Mouse (Mus musculus) heart, embryonic 15.5 days (tissue): Measurements from ENCODE around the gene Ulk4. TPM values are rescaled to one million over a fixed set of nuclear protein-coding genes. Genes with fewer than 3 reads are reported as not detected.

ENCODE experiments used
- ATAC-seq: fragments of 200-750 bp; cut with Nextera tagmentation; replicated peaks from 2 replicates; pipeline ENCODE4 v1.8.0; 2017; ENCODE audit warnings: low read depth, moderate TSS enrichment; ENCODE audit not compliant: insufficient number of reproducible peaks, insufficient read depth, low FRiP score
- H3K27ac ChIP-seq: fragments of 300-500 bp; sonication (generic); 2 replicates; pipeline ENCODE4 v1.5.1; 2015; ENCODE audit warnings: mild to moderate bottlenecking, inconsistent platforms
- H3K27me3 ChIP-seq: fragments of 300-500 bp; sonication (generic); 2 replicates; pipeline ENCODE4 v1.6.1; 2015; ENCODE audit warnings: inconsistent platforms
- H3K36me3 ChIP-seq: fragments of 300-500 bp; sonication (generic); 2 replicates; pipeline ENCODE4 v1.6.1; 2015; ENCODE audit warnings: mild to moderate bottlenecking, inconsistent platforms
- H3K4me1 ChIP-seq: fragments of 300-500 bp; sonication (generic); replicated peaks from 2 replicates; pipeline ENCODE4 v1.6.1; 2015; ENCODE audit warnings: inconsistent platforms
- H3K4me2 ChIP-seq: fragments of 300-500 bp; sonication (generic); 2 replicates; pipeline ENCODE4 v1.6.1; 2015; ENCODE audit warnings: inconsistent platforms, mild to moderate bottlenecking, moderate library complexity
- H3K4me3 ChIP-seq: fragments of 300-500 bp; sonication (generic); 2 replicates; pipeline ENCODE4 v1.5.1; 2015; ENCODE audit warnings: mild to moderate bottlenecking, inconsistent platforms
- H3K9ac ChIP-seq: fragments of 300-500 bp; sonication (generic); 2 replicates; pipeline ENCODE4 v1.6.1; 2015; ENCODE audit warnings: mild to moderate bottlenecking, inconsistent platforms
- H3K9me3 ChIP-seq: fragments of 300-500 bp; sonication (generic); replicated peaks from 2 replicates; pipeline ENCODE4 v1.6.1; 2016; ENCODE audit warnings: inconsistent platforms
- WGBS: fragments of 180-500 bp; shearing (Covaris S2); methylation state at CpG from one replicate; pipeline ENCODE4 v1.1.7; 2015; ENCODE audit warnings: mixed read lengths; 5-methylcytosine and 5-hydroxymethylcytosine counted together
- polyA plus RNA-seq: library from polyadenylated mRNA; unstranded; fragments of >200 nt; fragmentation: Nextera tagmentation; extraction: Ambion mirVana; gene quantifications from 2 replicates; pipeline ENCODE4 v1.2.1, GENCODE M21; 2015

Gene Ulk4
- polyA plus RNA-seq, 1 experiment from 2014 or later, result 89.3 TPM

- no peak overlapping the region for H3K9ac ChIP-seq
- WGBS, result 94% methylated on average over 6 of the region's 6 CpGs
- H3K4me1 ChIP-seq, result peaks cover 10% of the 10 kb centered on the region
- no peaks in the 10 kb centered on the region; the same call in 1 of the 2 replicates for H3K9me3 ChIP-seq
- ATAC-seq, result no peak
- no peaks in the 10 kb centered on the region for H3K36me3 ChIP-seq
- H3K4me3 ChIP-seq, result no peak overlapping the region
- H3K27me3 ChIP-seq, result no peaks in the 10 kb centered on the region
- no peak overlapping the region for H3K4me2 ChIP-seq
- H3K27ac ChIP-seq, result no peak overlapping the region
Observed at GRCm38 (mm10) chr9:121283620-121284185, 6.7 kb upstream of the Ulk4 start.

GRCm38 (mm10) chr9:121281891-121282290, 4.9 kb upstream of the Ulk4 start:
- H3K36me3 ChIP-seq, result no peaks in the 10 kb centered on the region
- no peak overlapping the region for H3K4me2 ChIP-seq
- no peaks in the 10 kb centered on the region for H3K27me3 ChIP-seq
- WGBS, result 75% methylated on average over 6 of the region's 6 CpGs
- peaks cover 17% of the 10 kb centered on the region for H3K4me1 ChIP-seq
- ATAC-seq, result no peak
- H3K9ac ChIP-seq, result no peak overlapping the region
- no peak overlapping the region for H3K27ac ChIP-seq
- H3K9me3 ChIP-seq, result no peaks in the 10 kb centered on the region; the same call in 1 of the 2 replicates
- H3K4me3 ChIP-seq, result no peak overlapping the region

- Histone ChIP-seq H3K9ac (no peak overlapping the region), H3K9me3 (no peaks in the 10 kb centered on the region; the same call in 1 of the 2 replicates), H3K4me2 (no peak overlapping the region), H3K27ac (no peak overlapping the region), H3K27me3 (no peaks in the 10 kb centered on the region), H3K36me3 (no peaks in the 10 kb centered on the region), H3K4me1 (peaks cover 11% of the 10 kb centered on the region), H3K4me3 (no peak overlapping the region)
- no peak for ATAC-seq
- WGBS, result 81% methylated on average over 5 of the region's 5 CpGs
Observed at GRCm38 (mm10) chr9:121279216-121279615, 2.2 kb upstream of the Ulk4 start.

- Histone ChIP-seq H3K4me1 (peaks cover 11% of the 10 kb centered on the region), H3K4me2 (peak overlapping the region; percentile 92), H3K27ac (0 out of 2 replicates have a peak overlapping the region, but pooled peaks have one; percentile 76), H3K9ac (peak overlapping the region; percentile 69), H3K4me3 (peak overlapping the region; percentile 66), H3K36me3 (no peaks in the 10 kb centered on the region), H3K27me3 (no peaks in the 10 kb centered on the region), H3K9me3 (no peaks in the 10 kb centered on the region)
- whole genome bisulfite sequencing, result 14% methylated on average over 15 of the region's 15 CpGs
- no peak for ATAC-seq
Observed at GRCm38 (mm10) chr9:121276745-121277117, 266 bp downstream of the Ulk4 start.

- no peak for ATAC-seq
- no peak overlapping the region for H3K27ac ChIP-seq
- 61% methylated on average over 4 of the region's 4 CpGs for WGBS
- no peaks in the 10 kb centered on the region for H3K9me3 ChIP-seq
- H3K36me3 ChIP-seq, result no peaks in the 10 kb centered on the region
- H3K4me3 ChIP-seq, result no peak overlapping the region
- 0 out of 2 replicates have a peak, but pooled peaks cover 2% of the 10 kb centered on the region for H3K4me1 ChIP-seq
- H3K27me3 ChIP-seq, result no peaks in the 10 kb centered on the region
- H3K9ac ChIP-seq, result no peak overlapping the region
- no peak overlapping the region for H3K4me2 ChIP-seq
Observed at GRCm38 (mm10) chr9:121271561-121271960, 5.4 kb downstream of the Ulk4 start.

- H3K9ac ChIP-seq, result no peak overlapping the region
- H3K36me3 ChIP-seq, result no peaks in the 10 kb centered on the region
- H3K4me2 ChIP-seq, result no peak overlapping the region
- H3K4me3 ChIP-seq, result no peak overlapping the region
- H3K4me1 ChIP-seq, result no peaks in the 10 kb centered on the region
- H3K9me3 ChIP-seq, result no peaks in the 10 kb centered on the region
- no peak for ATAC-seq
- H3K27ac ChIP-seq, result no peak overlapping the region
- WGBS, result 68% methylated on average over 1 of the region's 1 CpGs
- no peaks in the 10 kb centered on the region for H3K27me3 ChIP-seq
Observed at GRCm38 (mm10) chr9:121271149-121271548, 5.8 kb downstream of the Ulk4 start.

- 67% methylated on average over 10 of the region's 10 CpGs for WGBS
- H3K4me1 ChIP-seq, result no peaks in the 10 kb centered on the region
- no peaks in the 10 kb centered on the region for H3K27me3 ChIP-seq
- H3K9ac ChIP-seq, result no peak overlapping the region
- H3K9me3 ChIP-seq, result no peaks in the 10 kb centered on the region
- H3K36me3 ChIP-seq, result no peaks in the 10 kb centered on the region
- H3K4me2 ChIP-seq, result no peak overlapping the region
- ATAC-seq, result no peak
- H3K27ac ChIP-seq, result no peak overlapping the region
- no peak overlapping the region for H3K4me3 ChIP-seq
Observed at GRCm38 (mm10) chr9:121265307-121265706, 11.7 kb downstream of the Ulk4 start.

GRCm38 (mm10) chr9:121257106-121257505, 19.9 kb downstream of the Ulk4 start:
- 77% methylated on average over 9 of the region's 9 CpGs for WGBS
- H3K27ac ChIP-seq, result no peak overlapping the region
- no peak for ATAC-seq
- H3K4me1 ChIP-seq, result no peaks in the 10 kb centered on the region
- H3K9me3 ChIP-seq, result no peaks in the 10 kb centered on the region
- no peak overlapping the region for H3K4me2 ChIP-seq
- no peaks in the 10 kb centered on the region for H3K27me3 ChIP-seq
- H3K4me3 ChIP-seq, result no peak overlapping the region
- H3K36me3 ChIP-seq, result no peaks in the 10 kb centered on the region
- no peak overlapping the region for H3K9ac ChIP-seq

- H3K9me3 ChIP-seq, result no peaks in the 10 kb centered on the region
- H3K36me3 ChIP-seq, result no peaks in the 10 kb centered on the region
- no peak overlapping the region for H3K9ac ChIP-seq
- no peak overlapping the region for H3K4me3 ChIP-seq
- H3K27me3 ChIP-seq, result no peaks in the 10 kb centered on the region
- ATAC-seq, result no peak
- H3K4me2 ChIP-seq, result no peak overlapping the region
- WGBS, result 88% methylated on average over 13 of the region's 13 CpGs
- H3K4me1 ChIP-seq, result no peaks in the 10 kb centered on the region
- H3K27ac ChIP-seq, result no peak overlapping the region
Observed at GRCm38 (mm10) chr9:121254761-121255160, 22.2 kb downstream of the Ulk4 start.

- H3K27ac ChIP-seq, result no peak overlapping the region
- no peaks in the 10 kb centered on the region for H3K4me1 ChIP-seq
- no peaks in the 10 kb centered on the region for H3K9me3 ChIP-seq
- WGBS, result 58% methylated on average over 2 of the region's 2 CpGs
- no peaks in the 10 kb centered on the region for H3K36me3 ChIP-seq
- no peak overlapping the region for H3K4me3 ChIP-seq
- H3K27me3 ChIP-seq, result no peaks in the 10 kb centered on the region
- no peak overlapping the region for H3K9ac ChIP-seq
- 0 out of 2 replicates have a peak, but pooled peaks have one; percentile 39 for ATAC-seq
- H3K4me2 ChIP-seq, result no peak overlapping the region
Observed at GRCm38 (mm10) chr9:121253983-121254382, 23.0 kb downstream of the Ulk4 start.

GRCm38 (mm10) chr9:121250854-121251253, 26.1 kb downstream of the Ulk4 start:
- 92% methylated on average over 11 of the region's 11 CpGs for WGBS
- Histone ChIP-seq H3K27ac (no peak overlapping the region), H3K36me3 (no peaks in the 10 kb centered on the region), H3K27me3 (no peaks in the 10 kb centered on the region), H3K4me3 (no peak overlapping the region), H3K4me2 (no peak overlapping the region), H3K9me3 (no peaks in the 10 kb centered on the region), H3K4me1 (no peaks in the 10 kb centered on the region), H3K9ac (no peak overlapping the region)
- ATAC-seq, result no peak

GRCm38 (mm10) chr9:121249805-121250204, 27.2 kb downstream of the Ulk4 start:
- H3K36me3 ChIP-seq, result no peaks in the 10 kb centered on the region
- no peak overlapping the region for H3K4me3 ChIP-seq
- H3K9ac ChIP-seq, result no peak overlapping the region
- no peaks in the 10 kb centered on the region for H3K27me3 ChIP-seq
- no peak overlapping the region for H3K4me2 ChIP-seq
- no peak for ATAC-seq
- H3K4me1 ChIP-seq, result no peaks in the 10 kb centered on the region
- H3K27ac ChIP-seq, result no peak overlapping the region
- 45% methylated on average over 14 of the region's 14 CpGs for WGBS
- no peaks in the 10 kb centered on the region for H3K9me3 ChIP-seq
